Mouse (Mus musculus): ENCODE results near the gene Tnrc6b.
A peak's percentile ranks its signal among the peaks of the same experiment; 100 is the strongest.

The Tnrc6b gene

DNA sequence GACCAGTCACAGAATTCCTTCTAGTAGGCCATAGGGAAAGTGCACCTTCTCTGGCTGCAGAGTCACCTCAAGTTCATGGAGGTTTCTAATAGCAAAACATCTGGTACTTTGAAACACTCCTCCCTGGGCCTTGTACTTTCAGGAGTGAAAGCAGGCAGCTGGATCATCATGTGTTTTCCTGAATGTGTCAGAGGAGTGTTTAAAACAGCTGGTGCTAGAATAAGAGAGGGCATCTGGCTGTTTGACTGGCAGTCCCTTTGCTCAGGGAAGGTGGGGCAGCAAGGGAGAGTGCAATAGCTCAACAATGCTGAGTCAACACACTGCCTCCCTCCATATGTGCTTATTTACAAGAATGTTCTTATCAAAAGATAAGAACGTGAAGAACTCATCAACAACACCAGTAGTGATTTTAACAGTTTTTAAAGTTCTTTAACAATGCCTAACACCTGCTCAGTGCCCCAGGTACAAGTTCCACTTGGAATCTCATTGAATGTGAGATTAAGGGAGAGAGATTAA is 60.9 kb downstream of the Tnrc6b start:
- H3K36me3 ChIP-seq (ENCODE audit: control insufficient read depth, insufficient read depth, low read length, poor library complexity, severe bottlenecking), result 0 out of 2 replicates have a peak, but pooled peaks cover 2% of the 10 kb centered on the region
- DNase-seq (ENCODE audit: low read depth, low spot score), result no peak
- H3K27me3 ChIP-seq (ENCODE audit: control insufficient read depth, insufficient read depth, low read length, poor library complexity, severe bottlenecking), result no peaks in the 10 kb centered on the region

GRCm38 (mm10) chr15:80774666-80775065 is 63.6 kb downstream of the Tnrc6b start:
- H3K27me3 ChIP-seq (ENCODE audit: control insufficient read depth, insufficient read depth, low read length, poor library complexity, severe bottlenecking), result no peaks in the 10 kb centered on the region
- DNase-seq (ENCODE audit: low read depth, low spot score), result no peak
- H3K36me3 ChIP-seq (ENCODE audit: control insufficient read depth, insufficient read depth, low read length, poor library complexity, severe bottlenecking), result 0 out of 2 replicates have a peak, but pooled peaks cover 2% of the 10 kb centered on the region

DNA sequence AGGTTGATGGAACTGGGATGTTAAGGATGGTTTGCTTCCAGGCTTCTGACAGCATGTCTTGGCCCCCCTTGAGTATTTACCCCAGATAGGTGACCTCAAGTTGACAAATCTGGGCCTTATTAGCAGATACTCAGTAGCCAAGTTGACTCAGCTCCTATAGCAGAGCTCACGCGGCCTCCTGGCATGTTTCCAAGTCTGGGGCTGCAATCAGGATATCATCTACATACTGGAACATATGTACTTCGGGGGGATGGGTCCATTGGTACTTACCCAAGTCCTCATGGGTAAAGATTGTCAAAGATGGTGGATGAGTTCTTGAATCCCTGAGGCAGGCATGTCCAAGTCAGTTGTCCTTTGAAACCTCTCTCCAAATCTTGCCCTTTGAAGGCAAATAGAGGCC is 67.9 kb downstream of the Tnrc6b start:
- 0 out of 2 replicates have a peak, but pooled peaks cover 2% of the 10 kb centered on the region for H3K36me3 ChIP-seq (ENCODE audit: control insufficient read depth, insufficient read depth, low read length, poor library complexity, severe bottlenecking)
- no peak for DNase-seq (ENCODE audit: low read depth, low spot score)
- H3K27me3 ChIP-seq (ENCODE audit: control insufficient read depth, insufficient read depth, low read length, poor library complexity, severe bottlenecking), result no peaks in the 10 kb centered on the region

GRCm38 (mm10) chr15:80780154-80780751 is 69.1 kb downstream of the Tnrc6b start:
- DNase-seq (ENCODE audit: low read depth, low spot score), result no peak
- no peaks in the 10 kb centered on the region for H3K36me3 ChIP-seq (ENCODE audit: control insufficient read depth, insufficient read depth, low read length, poor library complexity, severe bottlenecking)
- no peaks in the 10 kb centered on the region for H3K27me3 ChIP-seq (ENCODE audit: control insufficient read depth, insufficient read depth, low read length, poor library complexity, severe bottlenecking)

GRCm38 (mm10) chr15:80781218-80781806 is 70.2 kb downstream of the Tnrc6b start:
- no peaks in the 10 kb centered on the region for H3K27me3 ChIP-seq (ENCODE audit: control insufficient read depth, insufficient read depth, low read length, poor library complexity, severe bottlenecking)
- H3K36me3 ChIP-seq (ENCODE audit: control insufficient read depth, insufficient read depth, low read length, poor library complexity, severe bottlenecking), result no peaks in the 10 kb centered on the region
- DNase-seq (ENCODE audit: low read depth, low spot score), result peak; percentile 15

DNA sequence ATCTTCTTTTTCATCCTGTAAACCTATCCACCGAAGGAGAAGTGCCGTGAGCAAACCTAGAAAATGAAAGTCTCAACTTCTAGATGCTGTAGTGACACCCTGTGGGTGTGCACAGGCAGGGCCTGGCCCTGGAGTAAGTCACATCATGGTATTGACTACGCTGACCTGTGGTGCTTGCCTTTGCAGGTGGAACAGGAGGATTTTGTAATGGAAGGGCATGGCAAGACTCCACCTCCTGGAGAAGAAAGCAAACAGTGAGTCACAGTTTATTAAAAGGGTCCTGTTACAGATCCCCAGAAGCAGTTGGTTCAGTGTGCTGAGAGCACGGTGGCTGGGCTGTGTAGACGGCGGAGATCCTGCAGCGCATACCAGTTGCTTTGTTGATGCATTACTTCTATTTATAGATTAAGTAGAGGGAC is 73.4 kb downstream of the Tnrc6b start:
- H3K36me3 ChIP-seq (ENCODE audit: control insufficient read depth, insufficient read depth, low read length, poor library complexity, severe bottlenecking), result no peaks in the 10 kb centered on the region

DNA sequence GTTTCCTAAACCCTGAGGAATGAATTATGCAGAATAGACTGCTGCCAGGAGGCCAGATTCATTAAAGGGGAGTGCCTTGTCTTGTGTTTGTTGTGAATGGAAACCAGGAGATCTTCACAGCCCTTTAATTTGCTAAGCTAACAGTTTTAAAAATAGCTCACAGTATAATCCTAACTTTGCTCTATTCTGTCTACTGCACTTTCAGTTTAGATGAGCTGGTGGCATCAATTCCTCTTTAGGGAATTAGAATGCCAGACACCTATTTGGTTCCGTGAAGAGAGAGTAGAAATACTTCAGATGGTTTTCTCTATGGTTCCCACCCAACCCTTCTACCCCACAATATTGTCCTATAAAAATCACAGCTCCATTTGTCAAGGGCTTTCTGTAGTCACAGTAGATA is 74.6 kb downstream of the Tnrc6b start:
- no peak for DNase-seq (ENCODE audit: low read depth, low spot score)
- H3K27me3 ChIP-seq (ENCODE audit: control insufficient read depth, insufficient read depth, low read length, poor library complexity, severe bottlenecking), result no peaks in the 10 kb centered on the region
- H3K36me3 ChIP-seq (ENCODE audit: control insufficient read depth, insufficient read depth, low read length, poor library complexity, severe bottlenecking), result no peaks in the 10 kb centered on the region

More for the DNA sequence above, 73.4 kb downstream of the Tnrc6b start:
- DNase-seq (ENCODE audit: low read depth, low spot score), result peak; percentile 59
- no peaks in the 10 kb centered on the region for H3K27me3 ChIP-seq (ENCODE audit: control insufficient read depth, insufficient read depth, low read length, poor library complexity, severe bottlenecking)

- H3K27me3 ChIP-seq (ENCODE audit: control insufficient read depth, insufficient read depth, low read length, poor library complexity, severe bottlenecking), result no peaks in the 10 kb centered on the region
- 0 out of 2 replicates have a peak, but pooled peaks cover 2% of the 10 kb centered on the region for H3K36me3 ChIP-seq (ENCODE audit: control insufficient read depth, insufficient read depth, low read length, poor library complexity, severe bottlenecking)
- peak; percentile 43 for DNase-seq (ENCODE audit: low read depth, low spot score)
Measured at GRCm38 (mm10) chr15:80787746-80788145, 76.6 kb downstream of the Tnrc6b start.

GRCm38 (mm10) chr15:80792556-80792955 is 81.4 kb downstream of the Tnrc6b start:
- no peak for DNase-seq (ENCODE audit: low read depth, low spot score)
- H3K36me3 ChIP-seq (ENCODE audit: control insufficient read depth, insufficient read depth, low read length, poor library complexity, severe bottlenecking), result 0 out of 2 replicates have a peak, but pooled peaks cover 2% of the 10 kb centered on the region
- H3K27me3 ChIP-seq (ENCODE audit: control insufficient read depth, insufficient read depth, low read length, poor library complexity, severe bottlenecking), result no peaks in the 10 kb centered on the region

- DNase-seq (ENCODE audit: low read depth, low spot score), result no peak
- Histone ChIP-seq H3K36me3 (ENCODE audit: control insufficient read depth, insufficient read depth, low read length, poor library complexity, severe bottlenecking) (0 out of 2 replicates have a peak, but pooled peaks cover 2% of the 10 kb centered on the region), H3K27me3 (ENCODE audit: control insufficient read depth, insufficient read depth, low read length, poor library complexity, severe bottlenecking) (no peaks in the 10 kb centered on the region)
Measured at GRCm38 (mm10) chr15:80795076-80795475, 84.0 kb downstream of the Tnrc6b start.

DNA sequence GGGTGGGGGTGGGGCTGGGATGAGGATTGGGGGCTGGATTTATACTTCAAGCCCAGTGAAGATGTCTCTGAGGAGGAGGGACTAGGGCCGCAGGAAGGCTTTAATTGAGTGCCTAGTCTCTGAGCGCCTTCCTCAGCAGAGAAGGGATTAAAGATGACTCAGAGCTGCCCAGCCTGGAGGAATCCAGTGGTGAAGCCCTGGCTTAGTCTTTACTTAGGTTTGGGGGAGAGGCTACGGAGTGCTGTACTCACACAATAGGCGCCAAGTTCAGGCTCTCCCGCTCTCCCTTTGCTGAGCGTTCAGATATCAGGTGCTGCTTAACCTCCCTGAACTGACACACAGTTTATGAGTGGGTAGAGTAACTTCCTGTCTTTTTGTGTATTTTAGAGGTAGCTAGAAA is 86.6 kb downstream of the Tnrc6b start:
- H3K27me3 ChIP-seq (ENCODE audit: control insufficient read depth, insufficient read depth, low read length, poor library complexity, severe bottlenecking), result no peaks in the 10 kb centered on the region
- DNase-seq (ENCODE audit: low read depth, low spot score), result peak; percentile 46
- no peaks in the 10 kb centered on the region for H3K36me3 ChIP-seq (ENCODE audit: control insufficient read depth, insufficient read depth, low read length, poor library complexity, severe bottlenecking)

GRCm38 (mm10) chr15:80798367-80799073 is 87.4 kb downstream of the Tnrc6b start:
- peak; percentile 97 for DNase-seq (ENCODE audit: low read depth, low spot score)
- H3K36me3 ChIP-seq (ENCODE audit: control insufficient read depth, insufficient read depth, low read length, poor library complexity, severe bottlenecking), result no peaks in the 10 kb centered on the region
- no peaks in the 10 kb centered on the region for H3K27me3 ChIP-seq (ENCODE audit: control insufficient read depth, insufficient read depth, low read length, poor library complexity, severe bottlenecking)

GRCm38 (mm10) chr15:80799074-80799633 is 88.0 kb downstream of the Tnrc6b start:
- Histone ChIP-seq H3K36me3 (ENCODE audit: control insufficient read depth, insufficient read depth, low read length, poor library complexity, severe bottlenecking) (no peaks in the 10 kb centered on the region), H3K27me3 (ENCODE audit: control insufficient read depth, insufficient read depth, low read length, poor library complexity, severe bottlenecking) (no peaks in the 10 kb centered on the region)
- peak; percentile 64 for DNase-seq (ENCODE audit: low read depth, low spot score)

DNA sequence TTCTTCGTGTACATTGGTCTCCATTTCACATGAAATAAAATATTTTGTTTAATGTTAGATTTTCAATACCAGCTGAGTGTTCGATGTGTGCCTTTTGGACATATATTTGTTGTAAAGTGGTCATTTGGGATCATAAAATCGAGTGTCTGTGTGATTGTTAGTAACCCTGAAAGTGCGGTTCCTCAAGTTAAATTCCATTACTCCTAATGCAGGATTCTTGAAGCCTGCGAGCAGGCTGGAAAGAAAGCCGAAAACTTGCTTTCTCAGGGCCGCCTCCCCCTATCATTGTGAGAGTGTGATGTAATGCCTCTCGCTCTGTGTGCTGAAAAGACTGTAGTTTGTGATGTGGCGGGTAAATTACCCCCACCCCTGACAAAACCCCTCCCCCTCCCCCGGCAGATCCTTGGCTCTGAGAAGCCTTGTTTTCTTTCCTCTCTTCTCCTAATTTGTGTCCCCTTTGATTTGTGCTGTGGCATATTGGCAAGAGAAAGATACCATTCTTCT is 88.6 kb downstream of the Tnrc6b start:
- Histone ChIP-seq H3K36me3 (ENCODE audit: control insufficient read depth, insufficient read depth, low read length, poor library complexity, severe bottlenecking) (no peaks in the 10 kb centered on the region), H3K27me3 (ENCODE audit: control insufficient read depth, insufficient read depth, low read length, poor library complexity, severe bottlenecking) (no peaks in the 10 kb centered on the region)
- peak; percentile 25 for DNase-seq (ENCODE audit: low read depth, low spot score)

All from splenic B cell, adult 2 months (primary cell).